Mouse (Mus musculus) forebrain, embryonic 14.5 days (tissue): ENCODE results near the gene Osbpl10. TPM values are rescaled to one million over a fixed set of nuclear protein-coding genes. Genes with fewer than 3 reads are reported as not detected.

Source experiments
- ATAC-seq: fragments of 200-750 bp; cut with Nextera tagmentation; 2 replicates; pipeline ENCODE4 v1.8.0; 2017; ENCODE audit warnings: mild to moderate bottlenecking, moderate library complexity
- DNase-seq: peaks from one replicate; pipeline ENCODE4 v3.0.0-alpha.2; 2015; ENCODE audit warnings: low spot score
- H3K27ac ChIP-seq: fragments of 300-500 bp; sonication (generic); 2 replicates; pipeline ENCODE4 v1.5.1; 2014; ENCODE audit warnings: low read depth, mild to moderate bottlenecking, control low read depth, low read length, moderate library complexity
- H3K27me3 ChIP-seq: fragments of 300-500 bp; sonication (generic); replicated peaks from 2 replicates; pipeline ENCODE4 v1.6.1; 2014; ENCODE audit warnings: low read length, control low read depth, mixed read lengths; ENCODE audit not compliant: control insufficient read depth, insufficient read depth
- H3K36me3 ChIP-seq: fragments of 300-500 bp; sonication (generic); 2 replicates; pipeline ENCODE4 v1.6.1; 2014; ENCODE audit warnings: low read length, control low read depth; ENCODE audit not compliant: control insufficient read depth, insufficient read depth
- H3K4me1 ChIP-seq: fragments of 300-500 bp; sonication (generic); 2 replicates; pipeline ENCODE4 v1.6.1; 2014; ENCODE audit warnings: antibody characterized with exemption, low read length, control low read depth; ENCODE audit not compliant: control insufficient read depth, insufficient read depth
- H3K4me2 ChIP-seq: fragments of 300-500 bp; sonication (generic); 2 replicates; pipeline ENCODE4 v1.6.1; 2014; ENCODE audit warnings: mild to moderate bottlenecking, control low read depth, low read length
- H3K4me3 ChIP-seq: fragments of 300-500 bp; sonication (generic); 2 replicates; pipeline ENCODE4 v1.5.1; 2014; ENCODE audit warnings: low read depth, low read length, control low read depth
- H3K9ac ChIP-seq: fragments of 300-500 bp; sonication (generic); 2 replicates; pipeline ENCODE4 v1.6.1; 2014; ENCODE audit warnings: mild to moderate bottlenecking, low read length, control low read depth, moderate library complexity
- H3K9me3 ChIP-seq: fragments of 300-500 bp; sonication (generic); replicated peaks from 2 replicates; pipeline ENCODE4 v1.6.1; 2016; ENCODE audit warnings: low read length, control low read depth, mixed read lengths; ENCODE audit not compliant: control insufficient read depth
- WGBS: fragments of 180-500 bp; shearing (Covaris S2); extraction: QIAGEN DNeasy Blood & Tissue Kit; methylation state at CpG from one replicate; pipeline ENCODE4 v1.1.7; 2014; 5-methylcytosine and 5-hydroxymethylcytosine counted together
- polyA plus RNA-seq: library from polyadenylated mRNA; unstranded; fragments of >200 nt; fragmentation: Nextera tagmentation; extraction: Ambion mirVana; gene quantifications from 2 replicates; pipeline ENCODE4 v1.2.1, GENCODE M21; 2014

The Osbpl10 gene
- polyA plus RNA-seq, 1 experiment from 2014 or later: 1.4 TPM

DNA sequence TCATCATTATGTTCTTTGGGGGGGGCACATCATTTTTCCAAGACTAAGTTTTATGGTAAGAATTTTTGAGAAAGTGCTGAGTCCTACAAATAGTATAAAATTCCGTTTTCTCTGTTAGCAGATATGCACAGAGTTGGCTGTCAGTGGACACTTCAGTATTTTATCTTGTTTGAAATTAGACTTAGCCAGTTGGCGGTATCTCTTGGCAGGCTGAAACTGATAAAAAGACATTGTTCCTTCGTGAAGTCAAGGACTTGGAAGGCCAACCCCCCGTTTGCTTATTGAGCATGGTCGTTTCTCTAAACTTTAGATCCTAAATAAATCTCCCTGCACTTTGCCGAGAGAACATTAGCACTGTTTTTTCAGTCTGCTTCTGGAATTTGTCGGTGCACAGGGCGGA, 185.3 kb downstream of the Osbpl10 start:
- ATAC-seq (no peak), DNase-seq (no peak)
- H3K9ac ChIP-seq: no peak overlapping the region
- H3K36me3 ChIP-seq: no peaks in the 10 kb centered on the region
- no peaks in the 10 kb centered on the region for H3K9me3 ChIP-seq
- H3K4me1 ChIP-seq: no peaks in the 10 kb centered on the region
- no peak overlapping the region for H3K4me2 ChIP-seq
- H3K27ac ChIP-seq: no peak overlapping the region
- no peak overlapping the region for H3K4me3 ChIP-seq
- 81% methylated on average over 8 of the region's 8 CpGs for WGBS
- no peaks in the 10 kb centered on the region for H3K27me3 ChIP-seq

DNA sequence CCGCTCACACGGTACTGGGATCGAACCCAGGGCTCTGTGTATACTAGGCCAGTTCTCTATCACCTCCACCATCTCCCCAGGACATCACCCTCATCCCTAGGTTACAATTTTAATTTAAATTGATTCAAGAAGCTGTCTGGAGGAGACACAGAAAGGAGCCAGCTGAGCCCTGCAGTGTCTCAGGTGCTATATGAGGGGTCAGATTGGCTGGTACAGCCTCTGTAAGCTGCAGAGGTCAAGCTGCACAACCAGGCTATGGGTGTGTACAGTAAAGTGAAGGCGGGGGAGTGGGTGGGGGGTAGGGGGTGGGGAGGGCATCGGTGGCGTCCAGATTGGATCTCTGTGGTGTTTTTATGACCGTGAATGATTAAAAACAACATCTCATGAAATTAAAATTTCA, 186.0 kb downstream of the Osbpl10 start:
- H3K9me3 ChIP-seq: no peaks in the 10 kb centered on the region
- ATAC-seq (no peak), DNase-seq (no peak)
- no peak overlapping the region for H3K27ac ChIP-seq
- H3K4me1 ChIP-seq: no peaks in the 10 kb centered on the region
- H3K4me2 ChIP-seq: no peak overlapping the region
- H3K9ac ChIP-seq: no peak overlapping the region
- H3K27me3 ChIP-seq: no peaks in the 10 kb centered on the region
- WGBS: 92% methylated on average over 7 of the region's 7 CpGs
- no peak overlapping the region for H3K4me3 ChIP-seq
- H3K36me3 ChIP-seq: no peaks in the 10 kb centered on the region

DNA sequence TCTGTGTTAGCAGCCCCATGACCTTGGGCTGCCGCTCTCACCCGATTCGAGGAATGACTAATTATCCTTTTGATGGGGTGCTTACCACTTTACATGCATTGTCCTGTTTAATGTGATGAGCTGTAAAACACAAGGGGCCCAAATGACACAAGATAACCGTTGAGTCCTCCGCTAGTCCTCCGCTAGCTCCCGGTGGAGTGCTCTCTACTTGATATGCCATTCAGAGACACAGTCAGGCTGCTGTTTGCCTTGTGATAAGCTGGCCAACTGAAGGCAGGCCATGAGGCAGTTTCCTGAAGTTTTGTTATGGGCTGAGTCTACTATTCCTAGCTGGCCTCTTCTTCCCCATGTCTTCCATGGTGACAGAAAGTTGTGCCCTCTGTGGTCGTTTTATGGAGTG, 187.6 kb downstream of the Osbpl10 start:
- no peaks in the 10 kb centered on the region for H3K4me1 ChIP-seq
- H3K9me3 ChIP-seq: no peaks in the 10 kb centered on the region
- H3K4me2 ChIP-seq: no peak overlapping the region
- DNase-seq (no peak), ATAC-seq (no peak)
- no peaks in the 10 kb centered on the region for H3K36me3 ChIP-seq
- 88% methylated on average over 8 of the region's 8 CpGs for WGBS
- H3K27me3 ChIP-seq: no peaks in the 10 kb centered on the region
- no peak overlapping the region for H3K4me3 ChIP-seq
- no peak overlapping the region for H3K27ac ChIP-seq
- no peak overlapping the region for H3K9ac ChIP-seq

DNA sequence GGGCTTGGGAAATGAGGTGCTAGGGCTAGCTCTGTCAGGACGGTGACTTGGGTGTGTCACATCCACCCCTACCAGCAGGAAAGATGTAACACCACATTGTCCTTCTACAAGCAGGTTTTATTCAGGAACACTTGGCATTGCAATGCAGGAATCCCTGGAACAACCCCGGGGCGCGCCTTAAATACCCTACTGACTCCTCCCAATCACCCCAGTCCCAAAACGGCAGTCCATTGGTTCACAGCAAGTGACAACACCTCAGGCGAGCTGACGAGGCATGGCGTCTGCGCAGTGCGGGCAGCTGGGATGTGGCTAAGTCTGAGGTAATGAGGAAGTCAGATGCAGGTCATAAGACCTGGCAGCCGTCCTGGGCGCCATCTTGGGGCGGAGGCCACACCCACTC, 191.2 kb downstream of the Osbpl10 start:
- Histone ChIP-seq H3K4me2 (no peak overlapping the region), H3K4me3 (no peak overlapping the region), H3K9ac (no peak overlapping the region), H3K4me1 (no peaks in the 10 kb centered on the region), H3K27me3 (no peaks in the 10 kb centered on the region), H3K27ac (no peak overlapping the region), H3K36me3 (no peaks in the 10 kb centered on the region), H3K9me3 (no peaks in the 10 kb centered on the region)
- no peak for DNase-seq
- ATAC-seq: no peak
- 90% methylated on average over 13 of the region's 13 CpGs for WGBS

DNA sequence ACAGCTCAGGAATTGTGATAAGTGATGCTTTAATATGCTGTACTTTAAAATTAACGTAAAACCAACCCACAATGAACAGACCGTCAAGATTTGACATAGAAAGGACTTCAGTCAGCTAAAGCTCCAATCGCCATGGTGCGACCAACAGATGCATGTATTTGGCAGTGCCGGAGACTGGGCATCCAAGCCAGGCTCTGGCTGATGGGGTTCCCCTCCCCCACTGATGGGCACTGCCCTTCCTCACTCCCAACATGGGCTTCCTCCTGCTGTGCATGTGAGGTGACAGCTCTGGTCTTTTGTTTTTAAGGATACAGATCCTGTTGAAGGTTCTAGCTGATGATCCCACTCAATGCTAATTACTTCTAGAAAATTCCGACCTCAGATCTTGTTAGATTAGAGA, 193.7 kb downstream of the Osbpl10 start:
- H3K27me3 ChIP-seq: no peaks in the 10 kb centered on the region
- H3K36me3 ChIP-seq: no peaks in the 10 kb centered on the region
- no peaks in the 10 kb centered on the region for H3K9me3 ChIP-seq
- H3K4me2 ChIP-seq: no peak overlapping the region
- no peak overlapping the region for H3K4me3 ChIP-seq
- DNase-seq (no peak), ATAC-seq (no peak)
- 86% methylated on average over 6 of the region's 6 CpGs for WGBS
- H3K27ac ChIP-seq: no peak overlapping the region
- no peak overlapping the region for H3K9ac ChIP-seq
- no peaks in the 10 kb centered on the region for H3K4me1 ChIP-seq

DNA sequence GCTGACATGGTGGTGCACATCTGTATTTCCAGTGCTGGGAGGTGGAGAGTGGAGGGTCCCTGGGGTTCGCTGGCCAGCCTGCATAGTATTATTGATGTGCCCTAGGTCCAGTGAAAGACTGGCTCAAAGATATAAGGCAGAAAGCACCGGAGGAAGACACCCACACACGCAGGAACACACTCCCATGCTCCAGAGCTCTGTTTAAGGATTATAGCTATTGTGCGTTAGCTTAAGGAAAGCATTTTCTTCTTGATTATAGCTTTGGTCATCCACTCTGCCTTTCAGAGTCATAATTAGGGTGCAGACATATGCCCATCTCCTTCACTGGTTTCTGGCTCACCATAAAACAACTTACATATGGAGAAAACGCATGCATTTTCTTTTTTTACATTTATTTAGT, 200.8 kb downstream of the Osbpl10 start:
- 0 out of 2 replicates have a peak, but pooled peaks cover 2% of the 10 kb centered on the region for H3K4me1 ChIP-seq
- no peaks in the 10 kb centered on the region for H3K36me3 ChIP-seq
- ATAC-seq (no peak), DNase-seq (no peak)
- H3K9me3 ChIP-seq: no peaks in the 10 kb centered on the region
- no peak overlapping the region for H3K4me3 ChIP-seq
- no peak overlapping the region for H3K4me2 ChIP-seq
- 82% methylated on average over 5 of the region's 5 CpGs for WGBS
- no peak overlapping the region for H3K9ac ChIP-seq
- no peak overlapping the region for H3K27ac ChIP-seq
- no peaks in the 10 kb centered on the region for H3K27me3 ChIP-seq

DNA sequence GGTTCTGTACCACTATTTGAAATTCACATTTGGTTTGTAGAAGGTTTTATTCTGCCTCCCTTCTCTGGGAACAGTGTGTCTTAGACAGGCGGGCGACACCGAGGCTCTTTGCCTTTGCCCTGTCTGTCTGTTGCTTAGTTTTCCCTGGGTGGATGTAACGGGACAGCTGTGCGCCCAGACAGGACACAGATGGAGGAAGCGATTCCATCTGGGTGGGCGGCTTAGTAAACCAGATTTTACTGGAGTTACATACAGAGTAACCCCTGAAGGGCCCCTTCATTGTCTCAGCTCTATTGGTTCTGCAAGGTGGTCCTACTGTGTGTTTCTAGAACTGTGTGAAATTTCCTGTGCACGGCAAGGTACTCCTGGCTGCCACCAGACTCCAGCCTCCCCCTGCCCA, 201.6 kb downstream of the Osbpl10 start:
- H3K4me1 ChIP-seq: 0 out of 2 replicates have a peak, but pooled peaks cover 2% of the 10 kb centered on the region
- H3K36me3 ChIP-seq: no peaks in the 10 kb centered on the region
- H3K27ac ChIP-seq: no peak overlapping the region
- no peak overlapping the region for H3K4me2 ChIP-seq
- no peaks in the 10 kb centered on the region for H3K27me3 ChIP-seq
- H3K9me3 ChIP-seq: no peaks in the 10 kb centered on the region
- DNase-seq: peak; percentile 69
- ATAC-seq: peak; percentile 66
- WGBS: 64% methylated on average over 8 of the region's 8 CpGs
- H3K4me3 ChIP-seq: no peak overlapping the region
- no peak overlapping the region for H3K9ac ChIP-seq

DNA sequence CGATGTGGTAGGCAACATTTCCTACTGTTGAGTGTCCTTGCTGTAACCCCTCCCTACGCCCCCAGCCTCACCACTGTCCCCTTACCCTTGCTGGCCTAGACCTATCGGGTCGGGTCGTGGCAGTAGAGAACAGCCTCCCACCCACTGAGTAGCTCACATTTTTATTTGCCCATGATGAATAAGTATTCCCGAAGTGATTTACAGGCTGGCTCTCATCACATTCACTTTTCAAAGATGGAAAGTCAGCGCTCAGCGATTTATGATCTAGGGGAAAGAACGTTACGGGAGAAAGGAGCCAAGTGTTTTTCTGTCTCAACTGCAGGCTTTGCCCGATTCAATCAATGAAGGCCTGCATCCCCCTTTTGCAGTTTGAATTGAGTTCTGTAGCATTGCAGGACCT, 208.0 kb downstream of the Osbpl10 start:
- H3K9ac ChIP-seq: no peak overlapping the region
- no peaks in the 10 kb centered on the region for H3K9me3 ChIP-seq
- no peak for DNase-seq
- H3K4me1 ChIP-seq: no peaks in the 10 kb centered on the region
- no peaks in the 10 kb centered on the region for H3K27me3 ChIP-seq
- WGBS: 83% methylated on average over 11 of the region's 11 CpGs
- H3K4me3 ChIP-seq: no peak overlapping the region
- no peak for ATAC-seq
- H3K4me2 ChIP-seq: no peak overlapping the region
- H3K36me3 ChIP-seq: no peaks in the 10 kb centered on the region
- H3K27ac ChIP-seq: no peak overlapping the region

DNA sequence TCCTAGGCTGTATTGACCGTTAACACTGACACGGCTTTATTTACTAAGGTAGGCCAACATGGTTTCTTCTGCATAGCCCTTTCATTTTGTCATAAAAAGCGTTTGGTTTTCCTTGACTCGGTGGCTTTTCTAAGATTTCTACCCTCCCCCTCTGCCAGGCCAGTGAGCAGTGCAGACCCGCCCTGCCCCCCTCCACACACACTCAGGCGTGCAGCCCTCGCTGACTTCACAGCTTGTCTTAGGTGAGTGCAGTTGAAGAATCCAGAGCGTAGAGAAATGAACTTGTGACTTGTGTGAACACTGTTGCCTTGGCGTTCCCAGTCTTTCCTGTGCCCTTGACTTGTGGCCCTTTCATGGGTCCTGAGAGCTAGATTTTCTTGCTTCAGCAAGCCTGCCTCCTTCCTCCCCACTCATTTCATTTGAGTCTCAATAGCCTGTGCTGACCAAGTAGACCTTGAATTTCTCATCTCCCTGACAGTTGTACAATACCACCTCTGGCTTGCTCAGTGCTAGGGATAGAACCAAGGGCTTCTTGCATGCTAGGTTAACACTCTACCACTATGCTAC, 212.1 kb downstream of the Osbpl10 start:
- Histone ChIP-seq H3K27ac (no peak overlapping the region), H3K4me2 (no peak overlapping the region), H3K36me3 (no peaks in the 10 kb centered on the region), H3K4me3 (no peak overlapping the region), H3K4me1 (no peaks in the 10 kb centered on the region), H3K27me3 (no peaks in the 10 kb centered on the region), H3K9me3 (no peaks in the 10 kb centered on the region), H3K9ac (no peak overlapping the region)
- 84% methylated on average over 9 of the region's 9 CpGs for WGBS
- DNase-seq (no peak), ATAC-seq (no peak)
